46 mouse cellular contexts compared by ENCODE assay signal in the genomic region with DNA sequence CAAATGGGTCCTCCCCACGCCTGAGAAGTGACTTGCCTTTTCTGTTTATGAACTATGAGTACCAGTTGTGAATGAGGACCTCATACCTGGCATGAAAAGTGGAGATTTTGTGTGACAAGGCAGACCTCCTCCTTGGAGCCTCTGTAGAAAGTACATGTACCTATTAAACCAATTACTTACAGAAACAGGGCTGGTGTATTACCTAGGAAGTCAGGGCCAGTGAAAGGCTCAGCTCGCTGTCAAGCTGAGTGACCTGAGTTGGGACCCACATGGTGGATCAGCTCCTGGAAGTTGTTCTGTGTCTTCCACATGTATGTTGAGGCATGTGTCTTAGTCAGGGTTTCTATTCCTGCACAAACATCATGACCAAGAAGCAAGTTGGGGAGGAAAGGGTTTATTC. TPM values are rescaled to one million over a fixed set of nuclear protein-coding genes. Genes with fewer than 3 reads are reported as not detected.
"Had no signal": no experiment of that assay in that cellular context is flagged by ENCODE, and none has a peak within 500 bp of the region (broad histone marks: within the 10 kb centered on the region; RNA-seq: fewer than 3 reads in every experiment).

No protein-coding gene starts in this region.

- DNase-seq: left cerebral cortex, postnatal 4 days; liver; liver, embryonic 13.5 days; liver, postnatal 0 days; lung, adult 18-20 months; lung, adult 2 months; lung, embryonic 14.5 days; lung, postnatal 10 days; lung, postnatal 14 days; lung, postnatal 36 days; lung, postnatal 4 days; midbrain, embryonic 14.5 days had no signal

- ATAC-seq: liver, embryonic 12.5 days; liver, postnatal 0 days; lung, postnatal 0 days; midbrain, embryonic 13.5 days; midbrain, embryonic 16.5 days had no signal

- H3K4me2 ChIP-seq: limb, embryonic 12.5 days; limb, embryonic 13.5 days; limb, embryonic 15.5 days; liver, embryonic 11.5 days; liver, embryonic 12.5 days; liver, embryonic 13.5 days; liver, embryonic 15.5 days; lung, embryonic 14.5 days; lung, embryonic 15.5 days; midbrain, embryonic 12.5 days; midbrain, embryonic 13.5 days had no signal

- H3K4me1 ChIP-seq: limb, embryonic 12.5 days had no signal

- H3K27me3 ChIP-seq: limb, embryonic 12.5 days; limb, embryonic 13.5 days; limb, embryonic 15.5 days; liver, embryonic 12.5 days; liver, embryonic 13.5 days; liver, embryonic 15.5 days; lung, embryonic 15.5 days; megakaryocyte, embryonic 14.5 days; midbrain, embryonic 12.5 days; midbrain, embryonic 13.5 days had no signal

- H3K9ac ChIP-seq: limb, embryonic 12.5 days; limb, embryonic 13.5 days; limb, embryonic 15.5 days; liver, embryonic 12.5 days; liver, embryonic 13.5 days; liver, embryonic 14.5 days; liver, embryonic 15.5 days; liver, postnatal 0 days; lung, embryonic 14.5 days; lung, embryonic 15.5 days; midbrain, embryonic 12.5 days; midbrain, embryonic 13.5 days had no signal

- H3K36me3 ChIP-seq: limb, embryonic 12.5 days; limb, embryonic 13.5 days; limb, embryonic 15.5 days; liver, embryonic 13.5 days; liver, embryonic 15.5 days; lung, embryonic 15.5 days; midbrain, embryonic 12.5 days; midbrain, embryonic 13.5 days had no signal

- H3K27ac ChIP-seq: left cerebral cortex, adult 2 months; limb, embryonic 10.5 days; limb, embryonic 12.5 days; limb, embryonic 13.5 days; limb, embryonic 15.5 days; liver, embryonic 12.5 days; liver, embryonic 13.5 days; liver, embryonic 14.5 days; liver, embryonic 15.5 days; lung, embryonic 15.5 days; macrophage; midbrain, embryonic 10.5 days; midbrain, embryonic 12.5 days; midbrain, embryonic 13.5 days had no signal

- H3K9me3 ChIP-seq: limb, embryonic 10.5 days; limb, embryonic 12.5 days; limb, embryonic 13.5 days; limb, embryonic 15.5 days; liver, embryonic 12.5 days; liver, embryonic 13.5 days; liver, embryonic 15.5 days; lung, embryonic 15.5 days; megakaryocyte, embryonic 14.5 days; midbrain, embryonic 10.5 days; midbrain, embryonic 12.5 days; midbrain, embryonic 13.5 days had no signal

- H3K4me3 ChIP-seq: left cerebral cortex, adult 2 months; limb, embryonic 10.5 days; limb, embryonic 12.5 days; limb, embryonic 13.5 days; limb, embryonic 15.5 days; liver, embryonic 12.5 days; liver, embryonic 13.5 days; liver, embryonic 15.5 days; lung, embryonic 15.5 days; megakaryocyte, embryonic 14.5 days; midbrain, embryonic 10.5 days; midbrain, embryonic 12.5 days; midbrain, embryonic 13.5 days; myocyte had no signal

RNA-seq across cellular contexts. Expression of a gene that starts 21.7 kb away (rescaled TPM):
- total RNA-seq: liver, adult 2 months; megakaryocyte progenitor cell, adult 5-6 weeks; megakaryocyte, adult 5-6 weeks; megakaryocyte-erythroid progenitor cell, adult 5-6 weeks; monocyte, adult 5-6 weeks had no signal
- polyA plus RNA-seq: liver, adult 2 months; liver, embryonic 12.5 days; liver, embryonic 13.5 days; liver, embryonic 14.5 days; liver, embryonic 15.5 days; liver, embryonic 16.5 days; liver, postnatal 0 days; macrophage had no signal

RNA-seq across cellular contexts. Expression of a gene that starts 37.2 kb away (rescaled TPM):
- total RNA-seq: megakaryocyte progenitor cell, adult 5-6 weeks; megakaryocyte, adult 5-6 weeks; megakaryocyte-erythroid progenitor cell, adult 5-6 weeks had no signal
- polyA plus RNA-seq: limb, embryonic 12.5 days; macrophage had no signal

RNA-seq across cellular contexts. Expression of a gene that starts 55.2 kb away (rescaled TPM):
- total RNA-seq: left cerebral cortex, adult 2 months; left cerebral cortex, adult 8-10 months; left cerebral cortex, postnatal 10 days; left cerebral cortex, postnatal 14 days; left cerebral cortex, postnatal 25 days; left cerebral cortex, postnatal 36 days; left cerebral cortex, postnatal 4 days; megakaryocyte progenitor cell, adult 5-6 weeks; megakaryocyte-erythroid progenitor cell, adult 5-6 weeks; midbrain, postnatal 0 days; monocyte, adult 5-6 weeks had no signal
- polyA plus RNA-seq: limb, embryonic 10.5 days; limb, embryonic 11.5 days; limb, embryonic 12.5 days; limb, embryonic 13.5 days; limb, embryonic 14.5 days; limb, embryonic 15.5 days; liver, embryonic 11.5 days; lung, embryonic 14.5 days; lung, embryonic 15.5 days; lung, embryonic 16.5 days; macrophage; midbrain, embryonic 10.5 days; midbrain, embryonic 12.5 days; midbrain, embryonic 13.5 days; midbrain, embryonic 14.5 days; midbrain, embryonic 16.5 days; midbrain, postnatal 0 days; myocyte; neural tube, embryonic 11.5 days had no signal
